Mouse (Mus musculus): ENCODE data around the gene Dnmt3c. TPM values are rescaled to one million over a fixed set of nuclear protein-coding genes. Genes with fewer than 3 reads are reported as not detected.
"Not testable (repeated sequence)": the region's sequence is repeated elsewhere in the genome, so short reads cannot be mapped to it uniquely, and the experiment has no call there.

The Dnmt3c gene
- polyA plus RNA-seq, 1 experiment from 2014 or later: not detected

DNA sequence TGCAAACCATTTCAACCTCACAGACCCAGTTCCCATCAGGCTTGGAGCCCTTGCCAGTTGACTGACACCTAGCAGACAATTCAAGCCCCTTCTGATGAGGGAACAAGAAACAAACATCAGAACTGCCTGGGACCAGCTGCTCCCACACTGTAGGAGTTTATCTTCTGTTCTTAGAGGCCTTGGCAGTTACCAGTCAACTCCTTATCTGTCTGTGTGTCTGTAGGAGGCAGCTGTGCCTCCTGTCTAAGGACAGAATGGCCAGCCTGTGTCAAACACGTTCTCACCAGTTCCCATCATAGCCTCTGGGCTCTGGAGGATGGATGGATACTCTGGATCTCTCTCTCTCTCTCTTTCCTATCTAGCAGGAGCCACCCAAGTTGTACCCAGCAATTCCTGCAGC is 21.1 kb upstream of the Dnmt3c start:
- not testable (repeated sequence) for H3K4me1 ChIP-seq; H3K9ac ChIP-seq; H3K27ac ChIP-seq; ATAC-seq (ENCODE audit: insufficient number of reproducible peaks, insufficient read depth, low FRiP score, low TSS enrichment); H3K27me3 ChIP-seq; H3K4me2 ChIP-seq (replicated peaks); H3K9me3 ChIP-seq; H3K4me3 ChIP-seq
- peaks cover 36% of the 10 kb centered on the region; the same call in 1 of the 2 replicates for H3K36me3 ChIP-seq
- WGBS: 84% methylated on average over 1 of the region's 1 CpGs

DNA sequence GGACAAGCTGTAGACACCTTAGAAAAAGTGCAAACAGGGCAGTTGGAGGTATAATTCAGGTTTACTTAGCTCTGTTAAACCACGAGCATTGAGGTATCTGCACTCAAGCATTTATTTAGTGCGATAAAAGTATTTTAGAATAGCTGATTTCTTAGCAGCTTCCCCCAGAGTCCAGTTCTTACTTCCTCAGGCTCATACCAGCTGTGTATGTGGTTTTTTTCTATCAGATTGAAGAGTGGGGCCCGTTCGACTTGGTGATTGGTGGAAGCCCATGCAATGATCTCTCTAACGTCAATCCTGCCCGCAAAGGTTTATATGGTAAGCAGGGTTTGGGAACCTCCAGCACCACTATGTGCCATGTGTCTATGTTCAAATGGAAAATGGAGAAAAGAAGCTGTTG is 19.5 kb upstream of the Dnmt3c start:
- WGBS: 89% methylated on average over 6 of the region's 6 CpGs
- Histone ChIP-seq H3K27ac (no peak overlapping the region), H3K4me1 (no peaks in the 10 kb centered on the region), H3K9ac (no peak overlapping the region), H3K4me3 (no peak overlapping the region), H3K4me2 (replicated peaks) (no peak overlapping the region), H3K36me3 (peaks cover 34% of the 10 kb centered on the region; the same call in 1 of the 2 replicates), H3K27me3 (no peaks in the 10 kb centered on the region), H3K9me3 (no peaks in the 10 kb centered on the region)
- ATAC-seq (ENCODE audit: insufficient number of reproducible peaks, insufficient read depth, low FRiP score, low TSS enrichment): no peak

DNA sequence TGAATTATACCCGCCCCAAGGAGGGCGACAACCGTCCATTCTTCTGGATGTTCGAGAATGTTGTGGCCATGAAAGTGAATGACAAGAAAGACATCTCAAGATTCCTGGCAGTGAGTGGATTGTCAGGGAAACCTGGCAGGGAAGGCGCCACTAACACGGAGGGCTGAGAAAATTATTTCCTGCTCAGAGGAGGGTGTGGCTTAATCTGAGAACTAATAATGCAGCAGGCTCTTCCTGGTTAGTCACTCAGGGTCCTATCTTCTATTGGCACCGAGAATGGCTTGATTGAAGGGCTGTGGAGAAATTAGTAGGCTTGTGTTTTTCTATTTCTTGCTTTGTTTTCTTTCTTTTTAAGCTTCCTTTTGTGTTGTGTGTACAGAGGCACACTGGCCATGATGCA is 18.9 kb upstream of the Dnmt3c start:
- ATAC-seq (ENCODE audit: insufficient number of reproducible peaks, insufficient read depth, low FRiP score, low TSS enrichment): no peak

DNA sequence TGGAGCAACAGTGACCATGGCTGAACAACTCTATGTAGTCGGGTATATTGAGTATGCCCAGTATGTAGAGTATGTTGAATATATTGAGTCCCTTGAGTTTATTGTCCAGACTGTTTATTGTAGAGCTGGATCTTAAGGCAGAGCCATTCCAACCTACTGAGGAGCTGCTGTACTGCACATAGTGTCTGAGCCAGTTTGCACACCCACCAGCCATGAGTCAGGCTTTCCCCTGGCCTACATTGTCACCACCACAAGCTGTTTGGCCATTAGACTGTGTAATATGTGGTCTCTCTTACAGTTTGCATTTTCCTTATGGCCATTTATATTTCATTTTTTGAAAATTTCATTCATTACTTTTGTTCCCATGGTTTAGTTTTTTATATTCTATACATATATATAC is 16.5 kb upstream of the Dnmt3c start:
- Histone ChIP-seq H3K27ac (no peak overlapping the region), H3K27me3 (no peaks in the 10 kb centered on the region), H3K36me3 (peaks cover 17% of the 10 kb centered on the region; the same call in 1 of the 2 replicates), H3K4me2 (replicated peaks) (no peak overlapping the region), H3K4me1 (no peaks in the 10 kb centered on the region), H3K9me3 (no peaks in the 10 kb centered on the region), H3K4me3 (no peak overlapping the region), H3K9ac (no peak overlapping the region)
- ATAC-seq (ENCODE audit: insufficient number of reproducible peaks, insufficient read depth, low FRiP score, low TSS enrichment): no peak
- 91% methylated on average over 1 of the region's 1 CpGs for WGBS

More for the DNA sequence above, 18.9 kb upstream of the Dnmt3c start:
- Histone ChIP-seq H3K27ac (no peak overlapping the region), H3K9ac (no peak overlapping the region), H3K4me3 (no peak overlapping the region), H3K27me3 (no peaks in the 10 kb centered on the region), H3K36me3 (peaks cover 31% of the 10 kb centered on the region; the same call in 1 of the 2 replicates), H3K9me3 (no peaks in the 10 kb centered on the region), H3K4me2 (replicated peaks) (no peak overlapping the region), H3K4me1 (no peaks in the 10 kb centered on the region)
- 90% methylated on average over 7 of the region's 7 CpGs for WGBS

DNA sequence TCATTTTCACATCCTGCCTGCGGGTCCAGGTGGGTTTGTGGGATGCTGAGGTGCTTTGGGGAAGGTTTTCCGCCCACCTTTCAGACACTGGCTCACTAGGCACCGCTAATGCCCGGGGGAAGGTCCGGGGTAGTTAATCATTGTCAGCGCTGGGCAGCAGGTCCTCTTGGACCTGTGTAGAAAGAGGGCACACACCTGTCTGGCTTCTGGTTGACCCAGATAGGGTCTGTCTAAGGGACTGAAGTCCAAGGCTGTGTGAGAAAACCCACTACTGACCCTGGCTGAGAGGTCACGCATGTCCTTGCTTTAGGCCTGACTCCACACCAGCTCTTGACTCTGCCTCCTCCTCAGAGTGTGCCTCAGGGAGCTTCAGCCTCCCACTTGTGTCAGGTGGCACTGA is 3.0 kb upstream of the Dnmt3c start:
- not testable (repeated sequence) for H3K27ac ChIP-seq; H3K4me3 ChIP-seq; H3K9ac ChIP-seq; H3K27me3 ChIP-seq; H3K4me2 ChIP-seq (replicated peaks); H3K4me1 ChIP-seq; ATAC-seq (ENCODE audit: insufficient number of reproducible peaks, insufficient read depth, low FRiP score, low TSS enrichment); H3K36me3 ChIP-seq; H3K9me3 ChIP-seq
- WGBS: 90% methylated on average over 7 of the region's 7 CpGs

DNA sequence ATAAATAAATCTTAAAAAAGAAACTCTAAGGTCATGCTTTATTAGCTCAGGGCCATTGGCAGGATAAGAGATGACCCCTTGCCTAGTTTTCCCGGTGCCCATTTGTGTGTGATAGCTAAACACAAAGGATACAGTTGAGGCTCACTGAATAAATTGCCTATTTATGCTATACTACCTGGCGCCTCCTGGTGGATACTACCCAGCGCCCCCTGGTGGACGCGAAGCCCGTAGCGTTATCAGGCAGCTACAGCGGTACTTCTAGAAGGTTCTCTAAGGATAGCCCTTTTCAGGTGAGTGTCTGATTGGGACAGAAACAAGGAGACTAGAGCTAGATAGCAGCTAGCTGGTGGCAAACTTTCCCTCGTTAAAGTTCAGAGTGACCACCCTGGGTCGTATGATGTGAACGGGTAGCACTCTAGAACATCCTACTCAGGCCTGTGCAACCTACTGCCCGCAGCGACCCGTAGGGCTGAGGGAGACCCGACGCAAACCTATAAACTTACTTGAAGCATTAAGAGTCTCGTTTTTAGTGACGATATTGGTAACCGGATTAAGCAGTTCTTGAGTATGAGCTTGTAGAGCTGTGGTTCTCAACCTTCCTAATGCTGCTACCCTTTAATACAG is 1.9 kb upstream of the Dnmt3c start:
- no peak for ATAC-seq (ENCODE audit: insufficient number of reproducible peaks, insufficient read depth, low FRiP score, low TSS enrichment)
- no peak overlapping the region for H3K4me3 ChIP-seq
- H3K4me1 ChIP-seq: no peaks in the 10 kb centered on the region

DNA sequence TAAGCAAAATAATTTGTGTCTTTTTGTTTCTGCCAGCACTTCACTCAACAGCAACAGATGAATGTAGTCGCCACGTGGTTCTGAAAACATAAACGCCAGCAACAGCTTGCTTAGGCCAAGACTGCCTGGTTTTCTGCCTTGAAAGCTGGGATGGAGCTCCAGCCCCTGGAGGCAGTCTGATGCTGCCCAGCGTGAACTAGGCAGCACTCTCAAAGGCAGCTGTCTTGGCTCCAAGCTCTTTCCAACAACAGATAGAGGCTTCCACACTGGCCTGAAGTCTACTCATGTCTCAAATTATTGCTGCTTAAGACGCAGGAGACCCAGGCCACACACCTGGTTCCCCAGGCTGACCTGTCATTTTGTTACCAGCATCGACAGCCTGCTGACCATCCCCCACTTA is 6.9 kb downstream of the Dnmt3c start:
- ATAC-seq (ENCODE audit: insufficient number of reproducible peaks, insufficient read depth, low FRiP score, low TSS enrichment): no peak
- Histone ChIP-seq H3K9ac (no peak overlapping the region), H3K27me3 (no peaks in the 10 kb centered on the region), H3K4me3 (no peak overlapping the region), H3K27ac (no peak overlapping the region), H3K9me3 (no peaks in the 10 kb centered on the region), H3K36me3 (no peaks in the 10 kb centered on the region), H3K4me1 (no peaks in the 10 kb centered on the region), H3K4me2 (replicated peaks) (no peak overlapping the region)
- WGBS: 27% methylated on average over 6 of the region's 6 CpGs

More for the DNA sequence above, 1.9 kb upstream of the Dnmt3c start:
- Histone ChIP-seq H3K9me3 (no peaks in the 10 kb centered on the region), H3K36me3 (no peaks in the 10 kb centered on the region), H3K4me2 (replicated peaks) (no peak overlapping the region), H3K27ac (no peak overlapping the region), H3K9ac (no peak overlapping the region), H3K27me3 (no peaks in the 10 kb centered on the region)
- 62% methylated on average over 19 of the region's 19 CpGs for WGBS

DNA sequence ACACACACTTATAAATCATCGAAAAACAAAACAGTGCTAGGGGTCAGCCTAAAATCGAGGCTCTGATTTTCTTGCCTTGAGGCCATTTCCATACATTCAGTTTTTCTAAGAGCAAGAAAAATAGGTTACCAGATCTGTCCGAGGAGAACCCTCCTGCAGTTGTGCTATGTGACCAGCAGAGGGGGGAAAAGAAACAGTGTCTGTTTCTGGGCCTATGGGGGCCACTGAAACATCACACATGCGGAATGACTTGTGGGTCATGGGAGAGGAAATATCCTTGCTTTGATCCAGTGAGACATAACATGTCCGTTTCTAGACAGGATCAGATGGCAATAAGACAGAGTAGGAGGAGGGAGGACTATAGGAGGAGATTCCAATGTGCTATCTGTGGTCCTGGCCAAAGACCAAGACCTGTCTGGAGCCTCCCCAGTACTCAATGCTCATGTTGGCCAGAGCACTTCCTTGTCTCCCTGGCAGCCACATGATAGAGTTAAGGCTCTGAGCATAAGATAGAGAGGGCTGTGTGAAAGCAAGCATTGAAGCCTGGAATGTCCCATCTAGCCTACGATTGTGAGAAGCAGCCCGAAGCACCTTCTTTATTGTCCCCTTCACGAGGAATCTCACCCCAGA is 14.4 kb downstream of the Dnmt3c start:
- Histone ChIP-seq H3K36me3 (no peaks in the 10 kb centered on the region), H3K27me3 (no peaks in the 10 kb centered on the region), H3K9ac (no peak overlapping the region), H3K9me3 (no peaks in the 10 kb centered on the region), H3K4me2 (replicated peaks) (no peak overlapping the region), H3K4me1 (0 out of 2 replicates have a peak, but pooled peaks cover 2% of the 10 kb centered on the region), H3K27ac (no peak overlapping the region), H3K4me3 (no peak overlapping the region)
- no peak for ATAC-seq (ENCODE audit: insufficient number of reproducible peaks, insufficient read depth, low FRiP score, low TSS enrichment)
- WGBS: 49% methylated on average over 8 of the region's 8 CpGs

DNA sequence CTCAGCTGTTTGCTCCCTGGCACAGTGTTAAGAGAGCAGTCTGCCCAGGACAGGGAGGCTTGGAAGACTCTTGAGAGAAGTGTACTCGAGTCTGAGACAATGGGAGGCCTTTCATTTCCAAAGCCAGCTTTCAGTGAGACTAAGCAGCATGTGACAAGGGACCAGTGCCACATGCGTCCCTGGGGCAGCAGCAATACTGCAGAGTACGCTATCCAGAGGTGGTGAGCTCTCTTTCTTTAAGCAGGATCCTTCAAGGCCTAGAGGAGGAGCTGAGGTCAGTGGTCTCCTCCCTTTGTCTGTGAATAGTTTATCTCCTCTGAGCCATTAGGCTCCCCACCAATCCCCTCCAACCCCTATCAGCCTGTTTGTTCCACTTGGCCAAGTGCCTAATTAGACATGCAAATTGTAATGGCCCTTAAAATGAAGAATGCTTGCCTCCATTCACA is 16.2 kb downstream of the Dnmt3c start:
- WGBS: 35% methylated on average over 3 of the region's 3 CpGs
- no peaks in the 10 kb centered on the region for H3K9me3 ChIP-seq
- H3K9ac ChIP-seq: no peak overlapping the region
- H3K27ac ChIP-seq: no peak overlapping the region
- H3K4me2 ChIP-seq (replicated peaks): no peak overlapping the region
- ATAC-seq (ENCODE audit: insufficient number of reproducible peaks, insufficient read depth, low FRiP score, low TSS enrichment): no peak; the same call in 1 of the 2 replicates
- no peaks in the 10 kb centered on the region for H3K27me3 ChIP-seq
- no peaks in the 10 kb centered on the region for H3K36me3 ChIP-seq
- H3K4me3 ChIP-seq: no peak overlapping the region
- H3K4me1 ChIP-seq: 0 out of 2 replicates have a peak, but pooled peaks cover 2% of the 10 kb centered on the region

DNA sequence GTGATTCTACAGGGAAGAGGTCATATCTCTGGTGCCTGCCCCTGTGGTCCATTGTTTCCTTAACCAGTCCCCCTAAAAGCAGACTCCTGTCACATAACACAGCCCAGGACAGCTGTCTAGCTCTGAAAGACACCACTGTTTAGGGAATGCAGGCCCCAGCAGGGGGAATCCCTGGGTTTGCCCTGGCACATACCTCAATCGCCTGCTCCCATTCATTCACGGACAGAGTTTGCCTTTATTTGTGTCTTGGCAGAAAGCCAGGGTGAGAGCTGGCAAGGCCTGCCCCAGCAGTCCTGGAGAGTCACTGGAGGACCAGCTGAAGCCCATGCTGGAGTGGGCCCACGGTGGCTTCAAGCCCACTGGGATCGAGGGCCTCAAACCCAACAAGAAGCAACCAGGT is 16.8 kb downstream of the Dnmt3c start:
- no peak overlapping the region for H3K27ac ChIP-seq
- no peaks in the 10 kb centered on the region for H3K9me3 ChIP-seq
- H3K4me3 ChIP-seq: no peak overlapping the region
- H3K4me2 ChIP-seq (replicated peaks): no peak overlapping the region
- WGBS: 31% methylated on average over 4 of the region's 4 CpGs
- 0 out of 2 replicates have a peak, but pooled peaks cover 2% of the 10 kb centered on the region for H3K4me1 ChIP-seq
- H3K27me3 ChIP-seq: no peaks in the 10 kb centered on the region
- H3K36me3 ChIP-seq: no peaks in the 10 kb centered on the region
- H3K9ac ChIP-seq: no peak overlapping the region
- ATAC-seq (ENCODE audit: insufficient number of reproducible peaks, insufficient read depth, low FRiP score, low TSS enrichment): 0 out of 2 replicates have a peak, but pooled peaks have one; percentile 52

DNA sequence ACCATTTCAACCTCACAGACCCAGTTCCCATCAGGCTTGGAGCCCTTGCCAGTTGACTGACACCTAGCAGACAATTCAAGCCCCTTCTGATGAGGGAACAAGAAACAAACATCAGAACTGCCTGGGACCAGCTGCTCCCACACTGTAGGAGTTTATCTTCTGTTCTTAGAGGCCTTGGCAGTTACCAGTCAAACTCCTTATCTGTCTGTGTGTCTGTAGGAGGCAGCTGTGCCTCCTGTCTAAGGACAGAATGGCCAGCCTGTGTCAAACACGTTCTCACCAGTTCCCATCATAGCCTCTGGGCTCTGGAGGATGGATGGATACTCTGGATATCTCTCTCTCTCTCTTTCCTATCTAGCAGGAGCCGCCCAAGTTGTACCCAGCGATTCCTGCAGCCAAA is 21.4 kb downstream of the Dnmt3c start:
- WGBS: 64% methylated on average over 3 of the region's 3 CpGs
- H3K4me3 ChIP-seq; H3K27ac ChIP-seq; ATAC-seq (ENCODE audit: insufficient number of reproducible peaks, insufficient read depth, low FRiP score, low TSS enrichment); H3K9me3 ChIP-seq; H3K27me3 ChIP-seq; H3K4me1 ChIP-seq; H3K4me2 ChIP-seq (replicated peaks); H3K36me3 ChIP-seq; H3K9ac ChIP-seq: not testable (repeated sequence)

DNA sequence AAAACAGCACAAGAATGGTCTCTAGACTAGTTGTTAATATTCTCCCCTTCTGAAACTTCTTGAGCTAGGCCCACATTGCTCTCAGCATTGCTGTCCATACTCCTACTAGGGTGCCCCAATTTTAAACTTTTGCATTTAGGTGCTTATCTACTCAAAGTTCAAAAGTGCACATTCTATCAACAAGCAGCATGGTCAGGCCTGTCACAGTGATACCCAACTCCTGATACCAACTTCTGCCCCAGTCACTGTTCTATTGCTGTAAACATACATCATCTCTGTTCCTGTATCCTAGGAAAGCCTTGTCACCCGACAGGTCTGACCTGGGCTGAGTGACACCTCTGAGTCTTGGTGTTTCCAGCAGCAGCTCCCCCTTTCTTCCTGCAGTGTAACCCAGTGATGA is 26.6 kb downstream of the Dnmt3c start:
- no peaks in the 10 kb centered on the region for H3K27me3 ChIP-seq
- no peak overlapping the region for H3K4me3 ChIP-seq
- H3K9me3 ChIP-seq: no peaks in the 10 kb centered on the region
- H3K9ac ChIP-seq: no peak overlapping the region
- H3K4me2 ChIP-seq (replicated peaks): no peak overlapping the region
- 80% methylated on average over 1 of the region's 1 CpGs for WGBS
- H3K4me1 ChIP-seq: no peaks in the 10 kb centered on the region
- no peaks in the 10 kb centered on the region for H3K36me3 ChIP-seq
- ATAC-seq (ENCODE audit: insufficient number of reproducible peaks, insufficient read depth, low FRiP score, low TSS enrichment): no peak
- H3K27ac ChIP-seq: no peak overlapping the region
